Mouse (Mus musculus) olfactory bulb, adult 2 months (tissue): ENCODE measurements around the gene Gm19345. TPM values are rescaled to one million over a fixed set of nuclear protein-coding genes. Genes with fewer than 3 reads are reported as not detected.

Source experiments
- H3K27ac ChIP-seq: fragments of 200-500 bp; 2 replicates; pipeline ENCODE4 v1.5.1; 2012; ENCODE audit warnings: low read depth, low read length; ENCODE audit not compliant: insufficient read depth
- H3K4me1 ChIP-seq: fragments of 200-500 bp; 2 replicates; pipeline ENCODE4 v1.6.1; 2012; ENCODE audit warnings: low read length; ENCODE audit not compliant: control insufficient read depth, insufficient read depth
- H3K4me3 ChIP-seq: fragments of 200-500 bp; 2 replicates; pipeline ENCODE4 v1.5.1; 2012; ENCODE audit warnings: mild to moderate bottlenecking, low read depth, low read length, moderate library complexity; ENCODE audit not compliant: insufficient read depth
- CTCF ChIP-seq: fragments of 200-500 bp; IDR thresholded peaks from 2 replicates; pipeline ENCODE4 v1.5.1; 2012; ENCODE audit warnings: low read depth, mild to moderate bottlenecking, low read length, moderate library complexity; ENCODE audit not compliant: insufficient read depth
- POLR2A ChIP-seq: fragments of 200-500 bp; IDR thresholded peaks from 2 replicates; pipeline ENCODE4 v1.6.1; 2012; ENCODE audit warnings: mild to moderate bottlenecking, low read depth, low read length, moderate library complexity; ENCODE audit not compliant: insufficient read depth
- WGBS: fragments of 180-500 bp; shearing (Covaris S2); methylation state at CpG from one replicate; pipeline ENCODE4 v1.1.7; 2018; 5-methylcytosine and 5-hydroxymethylcytosine counted together
- polyA plus RNA-seq: library from polyadenylated mRNA; stranded (reverse); fragments of >200 nt; gene quantifications from 2 replicates; pipeline ENCODE4 v1.2.4, GENCODE M21; 2012; ENCODE audit warnings: low replicate concordance; ENCODE audit not compliant: missing spikeins, insufficient read depth, insufficient read length

The Gm19345 gene
- polyA plus RNA-seq, 1 experiment = not detected

GRCm38 (mm10) chr7:19823256-19824181 lies 28.3 kb upstream of the Gm19345 start:
- Histone ChIP-seq H3K27ac (no peak overlapping the region), H3K4me3 (no peak overlapping the region), H3K4me1 (peaks cover 16% of the 10 kb centered on the region)
- WGBS = 50% methylated on average over 16 of the region's 16 CpGs
- TF ChIP-seq POLR2A (no peak), CTCF (no peak)

- 27% methylated on average over 26 of the region's 26 CpGs for WGBS
- TF ChIP-seq CTCF (no peak), POLR2A (no peak)
- H3K4me1 ChIP-seq = peaks cover 16% of the 10 kb centered on the region
- no peak overlapping the region for H3K4me3 ChIP-seq
- no peak overlapping the region for H3K27ac ChIP-seq
These were observed 27.4 kb upstream of the Gm19345 start for GRCm38 (mm10) chr7:19824182-19824973.

DNA sequence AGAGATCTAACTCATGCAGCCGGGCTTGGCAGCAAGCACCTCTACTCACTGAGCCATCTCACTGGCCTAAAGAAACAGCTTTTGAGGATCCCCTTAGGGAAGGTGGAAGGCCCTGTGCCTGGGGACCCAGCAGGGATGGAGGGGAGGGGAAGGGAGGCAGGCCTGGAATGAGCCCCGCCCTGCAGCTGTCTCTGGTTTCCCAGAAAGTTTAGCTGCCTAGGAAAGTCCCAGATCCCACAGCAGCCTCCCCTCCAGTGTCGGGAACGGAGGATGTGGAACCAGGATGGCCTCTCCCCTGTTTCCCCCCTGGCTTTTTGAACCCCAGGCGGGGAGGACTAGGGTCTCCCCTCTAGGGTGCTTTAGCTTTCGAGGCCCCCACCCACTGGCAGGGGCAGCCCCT lies 25.0 kb upstream of the Gm19345 start:
- Histone ChIP-seq H3K4me1 (peaks cover 19% of the 10 kb centered on the region), H3K4me3 (no peak overlapping the region), H3K27ac (no peak overlapping the region)
- WGBS = 56% methylated on average over 6 of the region's 6 CpGs
- TF ChIP-seq POLR2A (no peak), CTCF (no peak)

GRCm38 (mm10) chr7:19829694-19830093 lies 22.1 kb upstream of the Gm19345 start:
- TF ChIP-seq POLR2A = no peak
- TF ChIP-seq CTCF = no peak
- peaks cover 3% of the 10 kb centered on the region; the same call in 1 of the 2 replicates for H3K4me1 ChIP-seq
- no peak overlapping the region for H3K27ac ChIP-seq
- 81% methylated on average over 3 of the region's 3 CpGs for WGBS
- H3K4me3 ChIP-seq = no peak overlapping the region

DNA sequence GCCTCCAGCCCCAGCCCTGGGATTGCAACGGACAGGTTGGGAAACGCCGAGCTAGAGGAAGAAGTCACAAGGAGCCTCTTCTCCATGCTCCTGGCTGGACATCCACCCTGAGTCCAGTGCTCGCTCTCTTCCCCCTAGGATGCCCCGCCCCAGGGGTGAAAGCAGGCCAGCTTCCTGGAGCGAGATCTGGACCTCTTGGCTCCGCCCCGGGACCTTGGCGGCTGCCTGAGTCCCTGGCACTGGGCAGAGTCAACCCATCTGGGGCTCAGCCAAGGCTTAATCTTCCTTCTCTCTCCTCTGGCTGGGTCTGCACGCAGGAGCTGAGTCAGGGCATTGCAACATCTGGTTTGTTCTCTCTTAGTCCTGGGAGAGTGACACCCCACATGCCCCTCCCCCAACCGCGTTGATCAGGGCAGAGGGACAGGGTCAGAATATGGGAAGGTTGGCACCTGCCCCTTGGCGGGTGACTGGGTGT lies 21.1 kb upstream of the Gm19345 start:
- WGBS = 28% methylated on average over 13 of the region's 13 CpGs
- H3K27ac ChIP-seq = no peak overlapping the region
- no peak overlapping the region for H3K4me3 ChIP-seq
- no peak for TF ChIP-seq POLR2A
- no peak for TF ChIP-seq CTCF
- peaks cover 3% of the 10 kb centered on the region; the same call in 1 of the 2 replicates for H3K4me1 ChIP-seq

- no peak overlapping the region for H3K27ac ChIP-seq
- TF ChIP-seq CTCF (no peak), POLR2A (no peak)
- 65% methylated on average over 9 of the region's 9 CpGs for WGBS
- no peak overlapping the region for H3K4me3 ChIP-seq
- H3K4me1 ChIP-seq = peaks cover 3% of the 10 kb centered on the region; the same call in 1 of the 2 replicates
These were observed 20.0 kb upstream of the Gm19345 start for GRCm38 (mm10) chr7:19831837-19832236.

DNA sequence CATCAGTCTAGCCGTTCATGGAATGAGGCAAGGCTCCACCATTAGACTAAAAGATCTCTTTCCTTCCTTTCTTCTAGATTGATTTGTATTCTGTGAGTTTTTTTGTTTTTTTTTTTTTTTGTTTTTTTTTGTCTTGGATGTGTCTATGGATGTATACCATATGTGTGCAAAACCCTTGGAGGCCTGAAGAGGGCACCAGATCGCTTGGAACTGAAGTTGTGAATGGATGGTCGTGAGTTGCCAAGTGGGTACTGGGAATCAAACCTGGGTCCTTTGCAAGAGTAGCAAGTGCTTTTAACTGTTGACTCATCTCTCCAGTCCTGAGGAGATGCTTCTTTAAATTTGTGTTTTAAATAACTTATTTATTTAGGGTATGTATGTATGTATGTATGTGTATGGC lies 17.7 kb upstream of the Gm19345 start:
- no peak for TF ChIP-seq CTCF
- TF ChIP-seq POLR2A = no peak
- H3K27ac ChIP-seq = no peak overlapping the region
- WGBS = 64% methylated on average over 3 of the region's 3 CpGs
- peaks cover 3% of the 10 kb centered on the region; the same call in 1 of the 2 replicates for H3K4me1 ChIP-seq
- no peak overlapping the region for H3K4me3 ChIP-seq

DNA sequence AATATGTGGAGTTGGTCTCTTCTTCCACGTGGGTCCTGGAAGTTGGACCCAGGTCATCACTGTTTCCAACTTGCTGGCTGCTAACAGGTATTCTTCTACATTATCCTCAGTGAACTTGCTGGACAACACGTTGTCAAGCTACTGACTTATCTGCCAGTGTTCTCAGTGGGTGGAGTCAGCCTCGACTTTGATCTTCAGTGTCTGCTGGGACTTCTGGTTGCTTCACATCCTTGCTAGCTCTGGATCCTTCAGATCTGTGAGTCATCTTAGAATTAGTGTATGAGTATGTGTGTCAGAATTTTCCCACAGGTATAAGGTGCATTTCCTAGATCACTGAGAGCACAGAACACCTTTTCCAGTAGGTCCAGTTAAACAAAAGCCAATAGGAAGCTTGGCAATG lies 15.0 kb upstream of the Gm19345 start:
- no peak overlapping the region for H3K4me3 ChIP-seq
- no peak overlapping the region for H3K27ac ChIP-seq
- 70% methylated on average over 3 of the region's 3 CpGs for WGBS
- no peak for TF ChIP-seq CTCF
- no peak for TF ChIP-seq POLR2A
- no peaks in the 10 kb centered on the region for H3K4me1 ChIP-seq
